Mouse (Mus musculus) 3134 (cell line): ENCODE data around the gene Abcc1.

Experiments
- DNase-seq: peaks from one replicate; pipeline ENCODE4 v3.0.0-alpha.2; 2011; ENCODE audit warnings: low spot score; ENCODE audit not compliant: insufficient read length; ENCODE audit errors: extremely low read depth

Abcc1 gene

GRCm38 (mm10) chr16:14438561-14438960, 77.2 kb downstream of the Abcc1 start:
- no peak for DNase-seq

GRCm38 (mm10) chr16:14439081-14439480, 77.7 kb downstream of the Abcc1 start:
- no peak for DNase-seq

- DNase-seq: no peak
Observed at GRCm38 (mm10) chr16:14439801-14440614, 78.7 kb downstream of the Abcc1 start.

GRCm38 (mm10) chr16:14444059-14444855, 82.9 kb downstream of the Abcc1 start:
- no peak for DNase-seq

- no peak for DNase-seq
Observed at GRCm38 (mm10) chr16:14445197-14445596, 83.8 kb downstream of the Abcc1 start.

- no peak for DNase-seq
Observed at GRCm38 (mm10) chr16:14447366-14447765, 86.0 kb downstream of the Abcc1 start.

- no peak for DNase-seq
Observed at GRCm38 (mm10) chr16:14448307-14448706, 86.9 kb downstream of the Abcc1 start.

- DNase-seq: peak; percentile 21
Observed at GRCm38 (mm10) chr16:14449861-14450260, 88.5 kb downstream of the Abcc1 start.

GRCm38 (mm10) chr16:14451374-14452046, 90.2 kb downstream of the Abcc1 start:
- DNase-seq: no peak

- no peak for DNase-seq
Observed at GRCm38 (mm10) chr16:14462535-14462934, 101.2 kb downstream of the Abcc1 start.

GRCm38 (mm10) chr16:14465016-14465415, 103.7 kb downstream of the Abcc1 start:
- no peak for DNase-seq

GRCm38 (mm10) chr16:14468351-14468750, 107.0 kb downstream of the Abcc1 start:
- no peak for DNase-seq

GRCm38 (mm10) chr16:14468841-14469240, 107.5 kb downstream of the Abcc1 start:
- no peak for DNase-seq

- no peak for DNase-seq
Observed at GRCm38 (mm10) chr16:14472171-14472570, 110.8 kb downstream of the Abcc1 start.

GRCm38 (mm10) chr16:14473686-14474085, 112.3 kb downstream of the Abcc1 start:
- DNase-seq: no peak

GRCm38 (mm10) chr16:14475001-14475400, 113.6 kb downstream of the Abcc1 start:
- DNase-seq: no peak

- DNase-seq: no peak
Observed at GRCm38 (mm10) chr16:14476056-14476455, 114.7 kb downstream of the Abcc1 start.

- no peak for DNase-seq
Observed at GRCm38 (mm10) chr16:14476701-14477400, 115.5 kb downstream of the Abcc1 start.

GRCm38 (mm10) chr16:14477510-14478300, 116.3 kb downstream of the Abcc1 start:
- DNase-seq: no peak

GRCm38 (mm10) chr16:14479641-14480040, 118.3 kb downstream of the Abcc1 start:
- no peak for DNase-seq
